Mouse (Mus musculus) layer of hippocampus, adult 8-10 months (tissue): ENCODE results near the gene Camsap3. TPM values are rescaled to one million over a fixed set of nuclear protein-coding genes. Genes with fewer than 3 reads are reported as not detected.
A peak's percentile ranks its signal among the peaks of the same experiment; 100 is the strongest.
"Not testable (repeated sequence)": the region's sequence is repeated elsewhere in the genome, so short reads cannot be mapped to it uniquely, and the experiment has no call there.

ENCODE experiments used
- DNase-seq, 2 experiments: peaks; one replicate each; pipeline ENCODE4 v3.0.0; 2022; ENCODE audit warnings: low spot score in 2 of 2
- total RNA-seq, 4 experiments: library from RNA; stranded (reverse); gene quantifications; 2 replicates each; pipeline ENCODE4 v1.2.4; 2022

Camsap3 gene
- 10 to 100 TPM; 31.9 to 34.0 (median 32.6) TPM for total RNA-seq

GRCm38 (mm10) chr8:3586993-3587390 lies at the start of gene Camsap3:
Gene Camsap3 (plus strand): TSS chr8:3587293.
- DNase-seq: no peak

GRCm38 (mm10) chr8:3537666-3538065 lies 49.4 kb upstream of the Camsap3 start:
- DNase-seq: no peak

DNA sequence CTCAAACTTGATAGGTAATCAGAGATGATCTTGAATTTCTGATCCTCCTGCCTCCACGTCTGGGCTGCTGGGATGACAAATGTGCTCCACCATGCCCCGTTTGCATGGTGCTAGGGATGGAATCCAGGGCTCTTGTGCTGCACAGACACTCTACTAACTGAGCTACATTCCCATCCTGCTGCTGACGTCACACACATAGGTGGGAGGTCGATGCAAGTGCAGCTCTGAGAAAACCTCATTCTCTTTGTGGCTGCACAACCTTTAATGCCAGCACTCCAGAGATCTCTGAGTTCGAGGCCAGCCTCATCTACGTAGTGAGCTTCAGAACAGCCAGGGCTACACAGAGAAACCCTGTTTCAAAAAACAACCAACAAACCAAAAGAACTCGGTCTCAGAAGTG lies 47.9 kb upstream of the Camsap3 start:
- DNase-seq: no peak

DNA sequence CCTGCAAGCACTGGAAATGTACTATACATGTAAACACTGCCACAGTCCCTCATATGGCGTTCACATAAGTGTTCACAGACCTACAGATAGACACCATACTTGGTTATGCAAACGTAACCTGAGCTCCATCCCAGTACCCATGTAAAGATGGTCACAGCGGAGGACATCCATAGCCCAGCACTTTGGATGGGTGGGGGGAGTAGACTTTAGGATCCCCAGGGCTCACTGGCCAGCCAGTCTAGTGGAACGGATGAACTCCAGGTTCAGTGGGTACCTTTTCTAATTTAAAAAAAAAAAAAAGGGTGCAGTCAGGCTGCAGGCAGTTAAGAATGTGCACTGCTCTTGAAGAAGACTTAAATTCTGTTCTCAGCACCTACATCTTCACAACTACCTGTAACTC lies 47.0 kb upstream of the Camsap3 start:
- no peak for DNase-seq

DNA sequence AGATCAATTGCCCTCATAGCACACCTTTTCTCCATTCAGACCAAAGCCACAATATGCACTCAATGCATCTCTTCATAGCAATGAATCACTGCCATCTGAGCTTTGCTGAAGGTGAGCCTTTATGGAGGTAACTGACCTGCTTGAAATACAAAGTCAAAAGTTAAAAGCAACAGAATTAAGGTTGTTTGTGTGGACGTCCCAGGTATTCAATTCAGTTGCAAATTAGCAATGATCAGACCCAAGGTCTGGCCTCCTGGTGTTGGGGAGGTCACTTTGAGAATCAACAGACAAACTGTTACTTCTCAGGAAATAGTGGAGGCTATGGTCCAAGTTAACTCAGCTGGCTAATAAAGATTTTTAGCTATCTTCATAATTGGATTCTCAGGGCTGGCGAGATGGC lies 40.6 kb upstream of the Camsap3 start:
- DNase-seq: no peak

DNA sequence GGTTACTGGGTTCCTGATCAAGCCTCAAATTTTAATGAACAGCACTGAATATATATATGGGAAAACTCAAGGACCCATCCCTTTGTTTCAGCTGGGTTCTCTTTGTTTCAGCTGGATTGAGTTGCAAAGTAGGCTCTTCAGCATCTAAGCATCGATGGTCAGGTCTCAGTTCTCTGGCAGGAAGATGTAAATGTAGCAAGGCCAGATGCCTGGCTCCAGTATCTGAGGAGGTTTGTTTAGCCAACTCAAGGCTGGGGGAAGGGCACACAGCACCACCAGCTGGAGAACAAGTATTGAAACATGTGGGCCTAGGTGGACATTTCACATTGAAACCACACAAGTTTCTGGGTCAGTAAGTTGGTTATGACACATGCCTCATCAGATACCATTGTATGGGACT lies 34.9 kb upstream of the Camsap3 start:
- DNase-seq: no peak

GRCm38 (mm10) chr8:3556114-3556513 lies 31.0 kb upstream of the Camsap3 start:
- no peak for DNase-seq

- DNase-seq: no peak
Measured at GRCm38 (mm10) chr8:3567641-3568371, 19.3 kb upstream of the Camsap3 start, which contains the start of gene C330021F23Rik. Gene C330021F23Rik (plus strand): TSS chr8:3567990.

- DNase-seq: no peak
Measured at GRCm38 (mm10) chr8:3568378-3568777, 18.7 kb upstream of the Camsap3 start.

GRCm38 (mm10) chr8:3569784-3570183 lies 17.3 kb upstream of the Camsap3 start:
- DNase-seq: no peak

GRCm38 (mm10) chr8:3574546-3574945 lies 12.5 kb upstream of the Camsap3 start:
- no peak for DNase-seq

DNA sequence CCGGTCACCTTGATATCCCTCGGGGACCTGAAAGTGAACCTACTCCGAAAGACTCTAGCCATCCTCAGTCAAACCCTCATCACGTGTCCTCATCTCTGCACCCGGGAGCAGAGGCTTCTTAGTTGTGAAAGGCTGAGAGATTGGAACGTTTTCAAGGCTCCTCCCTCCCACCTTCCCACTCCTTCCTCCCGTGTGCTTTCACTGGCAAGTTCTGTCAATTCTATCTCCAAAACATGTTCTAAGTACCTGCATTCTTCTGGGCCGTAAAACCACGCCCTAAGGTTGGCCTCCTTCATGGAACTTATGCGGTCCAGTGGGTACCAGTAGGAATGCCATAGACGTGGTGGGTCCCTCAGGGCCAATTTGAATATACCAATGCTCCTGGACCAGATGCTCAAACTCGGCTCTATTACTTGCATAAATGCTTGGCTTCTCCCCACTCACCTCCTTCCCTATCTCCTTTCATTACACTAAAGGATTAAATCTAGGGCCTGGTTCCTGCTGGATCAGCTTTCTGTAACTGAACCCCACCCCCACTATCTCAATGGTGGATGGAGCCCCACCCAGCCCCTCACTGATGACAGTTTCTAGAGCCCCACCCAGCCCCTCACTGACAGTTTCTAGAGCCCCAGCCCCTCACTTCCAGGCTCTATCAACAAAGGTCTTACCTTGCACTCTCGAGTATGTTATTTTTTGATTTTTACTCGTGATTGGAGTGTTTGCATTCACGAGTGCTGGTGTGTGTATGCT lies 10.7 kb upstream of the Camsap3 start:
- no peak for DNase-seq

- DNase-seq: no peak
Measured at GRCm38 (mm10) chr8:3579390-3580364, 7.4 kb upstream of the Camsap3 start.

DNA sequence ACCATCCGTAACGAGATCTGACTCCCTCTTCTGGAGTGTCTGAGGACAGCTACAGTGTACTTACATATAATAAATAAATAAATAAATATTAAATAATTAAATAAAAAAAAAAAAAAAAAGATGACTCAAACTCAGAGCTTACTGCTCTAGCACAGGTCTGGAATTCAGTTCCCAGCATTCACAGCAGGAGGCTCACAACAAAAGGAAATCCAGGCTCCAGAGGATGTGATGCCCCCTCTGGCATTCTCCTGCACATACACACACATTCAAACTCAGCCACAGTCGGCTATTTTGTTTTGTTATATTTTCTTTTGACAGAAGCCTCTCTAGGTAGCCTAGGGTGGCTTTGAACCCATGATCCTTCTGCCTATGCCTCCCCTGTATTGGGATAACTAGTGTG lies 5.1 kb upstream of the Camsap3 start:
- not testable (repeated sequence) for DNase-seq

- DNase-seq: no peak
Measured at GRCm38 (mm10) chr8:3586452-3586851, 641 bp upstream of the Camsap3 start.

DNA sequence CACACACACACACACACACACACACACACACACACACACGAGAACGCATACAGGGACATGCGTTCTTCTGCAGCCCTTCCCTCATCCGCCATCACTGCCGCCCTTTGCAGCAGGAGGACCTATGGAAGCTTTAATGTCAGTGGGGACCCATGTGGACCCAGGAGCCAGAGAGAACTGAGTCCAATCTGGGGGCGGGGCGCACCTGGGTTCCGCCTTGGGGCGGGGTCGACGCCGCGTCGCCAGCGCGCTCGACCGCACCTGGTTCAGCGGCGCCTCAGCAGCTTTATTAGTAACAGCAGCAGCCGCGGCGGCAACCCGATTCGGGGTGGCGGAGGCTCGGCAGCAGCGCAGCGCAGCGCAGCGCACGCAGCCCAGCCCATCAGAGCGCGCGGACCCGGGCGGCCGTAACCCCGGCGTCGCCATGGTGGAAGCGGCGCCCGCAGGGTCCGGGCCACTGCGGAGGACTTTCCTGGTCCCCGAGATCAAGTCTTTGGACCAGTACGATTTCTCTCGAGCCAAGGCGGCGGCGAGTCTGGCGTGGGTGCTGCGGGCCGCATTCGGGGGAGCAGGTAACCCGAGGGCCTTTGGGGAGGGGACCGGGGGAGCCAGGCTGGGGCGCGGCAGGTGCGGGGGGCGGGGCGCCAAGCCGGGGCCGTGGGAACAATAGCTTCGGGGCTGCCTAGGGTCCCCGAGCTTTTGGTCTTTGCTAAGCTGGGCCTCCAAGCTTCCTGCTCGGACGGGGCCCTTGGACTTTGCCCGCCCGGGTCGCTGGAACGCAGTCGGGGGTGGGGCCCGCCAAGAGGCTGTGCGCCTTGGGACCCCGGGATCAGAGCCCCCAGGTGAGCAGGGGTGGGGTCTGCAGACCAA lies 531 bp downstream of the Camsap3 start:
- peak; percentile 58 to 64 for DNase-seq

GRCm38 (mm10) chr8:3588258-3588633 lies 1.2 kb downstream of the Camsap3 start:
- DNase-seq: no peak

GRCm38 (mm10) chr8:3593470-3593869 lies 6.4 kb downstream of the Camsap3 start:
- no peak for DNase-seq

- DNase-seq: no peak
Measured at GRCm38 (mm10) chr8:3594466-3594865, 7.4 kb downstream of the Camsap3 start.

- no peak for DNase-seq
Measured at GRCm38 (mm10) chr8:3598054-3598453, 11.0 kb downstream of the Camsap3 start.

DNA sequence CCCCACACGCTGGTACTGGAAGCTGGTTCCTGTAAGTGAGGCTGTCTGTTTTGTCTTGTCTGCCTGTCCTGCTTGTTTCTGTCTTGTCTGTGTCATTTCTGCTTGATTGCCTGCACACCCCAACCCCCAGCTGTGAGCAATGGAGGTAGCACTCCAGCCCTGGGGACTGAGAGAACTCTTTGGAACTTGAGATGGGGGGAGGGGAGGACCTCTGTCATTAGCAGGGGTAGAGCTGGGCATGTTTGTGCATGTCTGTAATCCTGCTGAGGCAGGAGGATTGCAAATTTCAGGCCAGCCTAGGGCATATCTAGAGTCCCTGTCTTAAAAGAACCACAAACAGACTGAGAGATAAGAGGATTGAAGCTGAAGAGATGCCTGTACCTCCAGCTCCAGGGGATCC lies 12.1 kb downstream of the Camsap3 start:
- no peak for DNase-seq
